8 mouse cellular contexts compared by ENCODE assay signal in genomic region chr19:55244791-55245231, GRCm38 (mm10). TPM values are rescaled to one million over a fixed set of nuclear protein-coding genes. Genes with fewer than 3 reads are reported as not detected.
DNase-seq lines count a peak whose midpoint lies in the region; ATAC-seq and TF ChIP-seq lines count a peak whose summit lies in the region.

No protein-coding gene starts in this region.

- 11% methylated on average over 7 of the region's 7 CpGs for WGBS in heart, adult 2 months
- WGBS in liver, adult 2 months: 39% methylated on average over 7 of the region's 7 CpGs
- 34% methylated on average over 7 of the region's 7 CpGs for WGBS in forebrain, embryonic 15.5 days

- TF ChIP-seq POLR2A in heart, adult 2 months (IDR thresholded peaks at IDR 0.05; ENCODE audit: insufficient read depth, low read depth, low read length): peak; percentile 45; the same call in 1 of the 2 replicates
- no peak for TF ChIP-seq POLR2A in liver, adult 2 months (IDR thresholded peaks at IDR 0.05; ENCODE audit: extremely low read depth, insufficient read depth, low read length)

- H3K9ac ChIP-seq in heart, adult 2 months (ENCODE audit: low read depth, low read length): peak overlapping the region; percentile 3; the same call in 1 of the 2 replicates
- H3K9ac ChIP-seq in liver, adult 2 months (ENCODE audit: low read depth, low read length): no peak overlapping the region
- H3K9ac ChIP-seq in forebrain, embryonic 15.5 days (replicated peaks): no peak overlapping the region

- no peaks in the 10 kb centered on the region for H3K36me3 ChIP-seq in megakaryocyte, embryonic 14.5 days (replicated peaks; ENCODE audit: low read length)
- no peaks in the 10 kb centered on the region for H3K36me3 ChIP-seq in heart, adult 2 months (ENCODE audit: control insufficient read depth, insufficient read depth, low read length)
- no peaks in the 10 kb centered on the region for H3K36me3 ChIP-seq in liver, adult 2 months (ENCODE audit: control insufficient read depth, insufficient read depth, low read length)
- no peaks in the 10 kb centered on the region for H3K36me3 ChIP-seq in forebrain, embryonic 15.5 days

- no peaks in the 10 kb centered on the region for H3K79me2 ChIP-seq in heart, adult 2 months (replicated peaks; ENCODE audit: control insufficient read depth, insufficient read depth, low read length)
- H3K79me2 ChIP-seq in liver, adult 2 months (ENCODE audit: control insufficient read depth, insufficient read depth, low read length): no peaks in the 10 kb centered on the region

- H3K4me2 ChIP-seq in forebrain, embryonic 15.5 days (replicated peaks): no peak overlapping the region

- DNase-seq in brain, adult 2 months (ENCODE audit: low read depth, low spot score): peak; percentile 93
- peak; percentile 62 to 81 for DNase-seq in heart, adult 2 months
- DNase-seq in kidney, adult 8-10 months: peak; percentile 58 to 67
- peak; percentile 57 for DNase-seq in liver, adult 2 months (ENCODE audit: extremely low read depth, low read depth, low spot score)
- peak; percentile 6 for DNase-seq in ovary, postnatal 10 days (ENCODE audit: low spot score)

- TF ChIP-seq CTCF in heart, adult 2 months (IDR thresholded peaks at IDR 0.05): peak; percentile 53
- peak; percentile 79 for TF ChIP-seq CTCF in liver, adult 2 months (IDR thresholded peaks at IDR 0.05; ENCODE audit: low read depth, low read length)

- peak overlapping the region; percentile 68 for H3K27ac ChIP-seq in heart, adult 2 months
- H3K27ac ChIP-seq in liver, adult 2 months (replicated peaks; ENCODE audit: insufficient read depth, low read depth, low read length): peak overlapping the region; percentile 4
- no peak overlapping the region for H3K27ac ChIP-seq in forebrain, embryonic 15.5 days (replicated peaks)

- no peaks in the 10 kb centered on the region for H3K9me3 ChIP-seq in megakaryocyte, embryonic 14.5 days
- no peaks in the 10 kb centered on the region for H3K9me3 ChIP-seq in forebrain, embryonic 15.5 days

- peak overlapping the region; percentile 80 for H3K4me3 ChIP-seq in megakaryocyte, embryonic 14.5 days (replicated peaks)
- H3K4me3 ChIP-seq in heart, adult 2 months: no peak overlapping the region
- no peak overlapping the region for H3K4me3 ChIP-seq in liver, adult 2 months (ENCODE audit: insufficient read depth, low read depth, low read length)
- no peak overlapping the region for H3K4me3 ChIP-seq in forebrain, embryonic 15.5 days

- intact Hi-C loops in heart, adult 2 months (cut with DNase I): no loop called here

- ATAC-seq in megakaryocyte, adult 5-6 weeks (ENCODE audit: poor library complexity, severe bottlenecking): no peak; the same call in 1 of the 2 replicates
- no peak for ATAC-seq in forebrain, embryonic 15.5 days (replicated peaks)

- TF ChIP-seq EP300 in heart, adult 2 months (IDR thresholded peaks at IDR 0.05; ENCODE audit: insufficient read depth, low read depth, low read length): 0 out of 2 replicates have a peak, but pooled peaks have one; percentile 59

- no peaks in the 10 kb centered on the region for H3K27me3 ChIP-seq in megakaryocyte, embryonic 14.5 days (replicated peaks)
- H3K27me3 ChIP-seq in heart, adult 2 months (ENCODE audit: control insufficient read depth, insufficient read depth, low read length): no peaks in the 10 kb centered on the region
- no peaks in the 10 kb centered on the region for H3K27me3 ChIP-seq in liver, adult 2 months (ENCODE audit: control insufficient read depth, insufficient read depth, low read length)
- H3K27me3 ChIP-seq in forebrain, embryonic 15.5 days: no peaks in the 10 kb centered on the region

- H3K4me1 ChIP-seq in megakaryocyte, embryonic 14.5 days: peaks cover 89% of the 10 kb centered on the region
- 0 out of 2 replicates have a peak, but pooled peaks cover 1% of the 10 kb centered on the region for H3K4me1 ChIP-seq in heart, adult 2 months (ENCODE audit: control insufficient read depth, insufficient read depth, low read length)
- peaks cover 8% of the 10 kb centered on the region for H3K4me1 ChIP-seq in liver, adult 2 months (ENCODE audit: control insufficient read depth, insufficient read depth, low read length)
- H3K4me1 ChIP-seq in forebrain, embryonic 15.5 days: no peaks in the 10 kb centered on the region

RNA-seq across cellular contexts. Expression of gene Gucy2g, which starts 3.8 kb away (rescaled TPM):
- polyA plus RNA-seq in megakaryocyte, embryonic 14.5 days (2012; ENCODE audit: insufficient read depth, low replicate concordance): 0.97 and 1.6 TPM in 2 replicates
- total RNA-seq in megakaryocyte, adult 5-6 weeks (2015): not detected in 2 replicates
- not detected in 2 replicates for total RNA-seq in megakaryocyte, adult 5-6 weeks (2017)
- under 1 TPM in 1 of 2 experiments, not detected in 1; 0.07 TPM for total RNA-seq in heart, adult 2 months (2021)
- 0.12 TPM in 2 replicates for polyA plus RNA-seq in heart, adult 2 months (2012; rRNA removed)
- not detected in 2 replicates for total RNA-seq in liver, adult 2 months (2014; rRNA removed)
- polyA plus RNA-seq in liver, adult 2 months (2012; rRNA removed): 0.04 TPM in 2 replicates
- not detected in 2 replicates for polyA plus RNA-seq in forebrain, embryonic 15.5 days (2015; fragmentation: Nextera tagmentation; extraction: Ambion mirVana)

RNA-seq across cellular contexts. Expression of gene Acsl5, which starts 6.9 kb away (rescaled TPM):
- polyA plus RNA-seq in megakaryocyte, embryonic 14.5 days (2012; ENCODE audit: insufficient read depth, low replicate concordance): 1.9 and 21.0 TPM in 2 replicates
- total RNA-seq in megakaryocyte, adult 5-6 weeks (2015): 66.8 and 92.8 TPM in 2 replicates
- total RNA-seq in megakaryocyte, adult 5-6 weeks (2017): 93.0 and 99.7 TPM in 2 replicates
- total RNA-seq in heart, adult 2 months (2021): 10 to 100 TPM; 12.5 to 14.7 TPM
- polyA plus RNA-seq in heart, adult 2 months (2012; rRNA removed): 8.0 and 9.0 TPM in 2 replicates
- 1,037 and 1,190 TPM in 2 replicates for total RNA-seq in liver, adult 2 months (2014; rRNA removed)
- 206 and 249 TPM in 2 replicates for polyA plus RNA-seq in liver, adult 2 months (2012; rRNA removed)
- polyA plus RNA-seq in forebrain, embryonic 15.5 days (2015; fragmentation: Nextera tagmentation; extraction: Ambion mirVana): 9.9 and 10.3 TPM in 2 replicates

Comparison
In these comparisons a context has a peak if more than half of its experiments do, and no peak if none do; other contexts are left out.
1. DNase-seq: peak in every context shown above with its lines; median percentile 93 in brain, adult 2 months; 72 in heart, adult 2 months; 62 in kidney, adult 8-10 months; 57 in liver, adult 2 months; 6 in ovary, postnatal 10 days.